ENCODE assay signal across 12 mouse cellular contexts in genomic region chr3:83904176-83904958, GRCm38 (mm10).
DNase-seq lines count a peak whose midpoint lies in the region; ATAC-seq and TF ChIP-seq lines count a peak whose summit lies in the region.
"Had no signal": no experiment of that assay in that cellular context is flagged by ENCODE, and none has a peak within 500 bp of the region (broad histone marks: within the 10 kb centered on the region; RNA-seq: fewer than 3 reads in every experiment).

No protein-coding gene starts in this region.

- H3K9me3 ChIP-seq in heart, embryonic 14.5 days (ENCODE audit: control insufficient read depth, low read length) = no peaks in the 10 kb centered on the region
- H3K9me3 ChIP-seq in lung, embryonic 14.5 days (ENCODE audit: low read depth, low read length) = no peaks in the 10 kb centered on the region
- H3K9me3 ChIP-seq in forebrain, embryonic 15.5 days = no peaks in the 10 kb centered on the region

- intact Hi-C loops in heart, adult 2 months (cut with DNase I) = no loop called here

- TF ChIP-seq EP300 in heart, adult 2 months (IDR thresholded peaks at IDR 0.05; ENCODE audit: insufficient read depth, low read depth, low read length) = no peak

- 43% methylated on average over 14 of the region's 14 CpGs for WGBS in heart, embryonic 14.5 days
- WGBS in heart, adult 2 months = 38% methylated on average over 14 of the region's 14 CpGs
- 66% methylated on average over 14 of the region's 14 CpGs for WGBS in lung, embryonic 14.5 days
- WGBS in forebrain, embryonic 15.5 days = 57% methylated on average over 14 of the region's 14 CpGs

- H3K79me2 ChIP-seq in heart, adult 2 months (replicated peaks; ENCODE audit: control insufficient read depth, insufficient read depth, low read length) = no peaks in the 10 kb centered on the region

- H3K9ac ChIP-seq in heart, embryonic 14.5 days (ENCODE audit: low read length) = no peak overlapping the region
- no peak overlapping the region for H3K9ac ChIP-seq in heart, adult 2 months (ENCODE audit: low read depth, low read length)
- no peak overlapping the region for H3K9ac ChIP-seq in lung, embryonic 14.5 days
- no peak overlapping the region for H3K9ac ChIP-seq in forebrain, embryonic 15.5 days (replicated peaks)

- no peak overlapping the region for H3K4me3 ChIP-seq in heart, embryonic 14.5 days (ENCODE audit: control insufficient read depth in 1 of 2, insufficient read depth in 1 of 2, low read depth in 1 of 2, low read length in 2 of 2)
- H3K4me3 ChIP-seq in heart, adult 2 months = no peak overlapping the region
- no peak overlapping the region for H3K4me3 ChIP-seq in lung, embryonic 14.5 days (ENCODE audit: low read depth, low read length)
- no peak overlapping the region for H3K4me3 ChIP-seq in forebrain, embryonic 15.5 days

- peaks cover 80% of the 10 kb centered on the region for H3K36me3 ChIP-seq in heart, embryonic 14.5 days (ENCODE audit: control insufficient read depth, insufficient read depth, low read length)
- H3K36me3 ChIP-seq in heart, adult 2 months (ENCODE audit: control insufficient read depth, insufficient read depth, low read length) = no peaks in the 10 kb centered on the region
- H3K36me3 ChIP-seq in lung, embryonic 14.5 days (ENCODE audit: insufficient read depth) = peaks cover 88% of the 10 kb centered on the region
- peaks cover 87% of the 10 kb centered on the region for H3K36me3 ChIP-seq in forebrain, embryonic 15.5 days

- peaks cover 8 to 18% of the 10 kb centered on the region in 2 experiments for H3K4me1 ChIP-seq in heart, embryonic 14.5 days (ENCODE audit: control insufficient read depth in 2 of 2, insufficient read depth in 2 of 2, low read length in 2 of 2)
- peaks cover 1% of the 10 kb centered on the region; the same call in 1 of the 2 replicates for H3K4me1 ChIP-seq in heart, adult 2 months (ENCODE audit: control insufficient read depth, insufficient read depth, low read length)
- no peaks in the 10 kb centered on the region for H3K4me1 ChIP-seq in lung, embryonic 14.5 days (ENCODE audit: insufficient read depth)
- H3K4me1 ChIP-seq in forebrain, embryonic 15.5 days = 0 out of 2 replicates have a peak, but pooled peaks cover 5% of the 10 kb centered on the region

- no peaks in the 10 kb centered on the region for H3K27me3 ChIP-seq in heart, embryonic 14.5 days (ENCODE audit: control insufficient read depth, insufficient read depth, low read length)
- H3K27me3 ChIP-seq in heart, adult 2 months (ENCODE audit: control insufficient read depth, insufficient read depth, low read length) = no peaks in the 10 kb centered on the region
- H3K27me3 ChIP-seq in lung, embryonic 14.5 days (ENCODE audit: insufficient read depth, low read length) = no peaks in the 10 kb centered on the region
- no peaks in the 10 kb centered on the region for H3K27me3 ChIP-seq in forebrain, embryonic 15.5 days

- ATAC-seq in heart, embryonic 14.5 days (ENCODE audit: insufficient number of reproducible peaks, insufficient read depth, low FRiP score, low read depth) = peak; percentile 69
- no peak; the same call in 1 of the 2 replicates for ATAC-seq in lung, embryonic 14.5 days (ENCODE audit: insufficient read depth)
- peak; percentile 49 for ATAC-seq in forebrain, embryonic 15.5 days (replicated peaks)
- ATAC-seq in CD4-positive, CD25-positive, alpha-beta regulatory T cell, adult 4 months = no peak

- no peak for TF ChIP-seq POLR2A in heart, adult 2 months (IDR thresholded peaks at IDR 0.05; ENCODE audit: insufficient read depth, low read depth, low read length)

- DNase-seq in cerebellum, postnatal 10 days = peak; percentile 43 to 62
- no peak for DNase-seq in cerebellum, adult 9-10 months
- DNase-seq in heart, adult 2 months = no peak
- DNase-seq in lung, embryonic 14.5 days = peak; percentile 13
- no peak for DNase-seq in lung, postnatal 14 days
- DNase-seq: adrenal gland, adult 8-10 months; gastrocnemius, postnatal 25 days; kidney, adult 9 months; liver had no signal

- no peak overlapping the region for H3K4me2 ChIP-seq in heart, embryonic 14.5 days (ENCODE audit: low read length)
- H3K4me2 ChIP-seq in lung, embryonic 14.5 days = no peak overlapping the region
- H3K4me2 ChIP-seq in forebrain, embryonic 15.5 days (replicated peaks) = no peak overlapping the region

- no peak for TF ChIP-seq CTCF in heart, adult 2 months (IDR thresholded peaks at IDR 0.05)
- TF ChIP-seq CTCF in lung, embryonic 14.5 days (IDR thresholded peaks at IDR 0.05; ENCODE audit: low read depth) = no peak

- H3K27ac ChIP-seq in heart, embryonic 14.5 days (replicated peaks in 1 of 2; ENCODE audit: control insufficient read depth in 1 of 2, insufficient read depth in 1 of 2, low read depth in 2 of 2, low read length in 2 of 2) = peak overlapping the region; percentile 40 to 72
- H3K27ac ChIP-seq in heart, adult 2 months = no peak overlapping the region
- H3K27ac ChIP-seq in lung, embryonic 14.5 days (ENCODE audit: low read depth) = no peak overlapping the region
- H3K27ac ChIP-seq in forebrain, embryonic 15.5 days (replicated peaks) = peak overlapping the region; percentile 16

Comparison
In these comparisons a context has a peak if more than half of its experiments do, and no peak if none do; other contexts are left out.
1. DNase-seq: peak in cerebellum, postnatal 10 days (2 of 2) and lung, embryonic 14.5 days (single experiment); none in cerebellum, adult 9-10 months (single experiment), heart, adult 2 months (0 of 2) and lung, postnatal 14 days (single experiment).
2. H3K27ac ChIP-seq: peak in heart, embryonic 14.5 days (2 of 2) and forebrain, embryonic 15.5 days (single experiment); none in heart, adult 2 months (single experiment) and lung, embryonic 14.5 days (single experiment).
3. ATAC-seq: peak in heart, embryonic 14.5 days (single experiment) and forebrain, embryonic 15.5 days (single experiment); none in lung, embryonic 14.5 days (single experiment) and CD4-positive, CD25-positive, alpha-beta regulatory T cell, adult 4 months (single experiment).